Mouse (Mus musculus) stomach, embryonic 14.5 days (tissue): ENCODE data around the gene Ube4a. TPM values are rescaled to one million over a fixed set of nuclear protein-coding genes. Genes with fewer than 3 reads are reported as not detected.
A peak's percentile ranks its signal among the peaks of the same experiment; 100 is the strongest.

Experiments
- ATAC-seq: fragments of 200-750 bp; cut with Nextera tagmentation; 2 replicates; pipeline ENCODE4 v1.8.0; 2017; ENCODE audit warnings: low read depth, moderate TSS enrichment; ENCODE audit not compliant: insufficient number of reproducible peaks, insufficient read depth, low FRiP score
- H3K27ac ChIP-seq: fragments of 300-500 bp; sonication (generic); 2 replicates; pipeline ENCODE4 v1.5.1; 2014; ENCODE audit warnings: mild to moderate bottlenecking, low read length, moderate library complexity, mixed read lengths
- H3K27me3 ChIP-seq: fragments of 300-500 bp; sonication (generic); 2 replicates; pipeline ENCODE4 v1.6.1; 2014; ENCODE audit warnings: low read length, control low read depth, mixed read lengths; ENCODE audit not compliant: control insufficient read depth, insufficient read depth
- H3K36me3 ChIP-seq: fragments of 300-500 bp; sonication (generic); 2 replicates; pipeline ENCODE4 v1.6.1; 2014; ENCODE audit warnings: mild to moderate bottlenecking, control low read depth, low read length, moderate library complexity, mixed read lengths; ENCODE audit not compliant: control insufficient read depth, insufficient read depth
- H3K4me1 ChIP-seq: fragments of 300-500 bp; sonication (generic); 2 replicates; pipeline ENCODE4 v1.6.1; 2014; ENCODE audit warnings: low read length, control low read depth, mixed read lengths; ENCODE audit not compliant: control insufficient read depth, insufficient read depth
- H3K4me2 ChIP-seq: fragments of 300-500 bp; sonication (generic); replicated peaks from 2 replicates; pipeline ENCODE4 v1.6.1; 2014; ENCODE audit warnings: low read depth, low read length, control low read depth
- H3K4me3 ChIP-seq: fragments of 300-500 bp; sonication (generic); 2 replicates; pipeline ENCODE4 v1.5.1; 2014; ENCODE audit warnings: low read depth, low read length, control low read depth
- H3K9ac ChIP-seq: fragments of 300-500 bp; sonication (generic); replicated peaks from 2 replicates; pipeline ENCODE4 v1.6.1; 2014; ENCODE audit warnings: low read depth, mild to moderate bottlenecking, control low read depth, low read length, moderate library complexity, mixed read lengths
- H3K9me3 ChIP-seq: fragments of 300-500 bp; sonication (generic); 2 replicates; pipeline ENCODE4 v1.6.1; 2016; ENCODE audit warnings: low read depth, low read length, control low read depth; ENCODE audit not compliant: control insufficient read depth
- WGBS: fragments of 180-500 bp; shearing (Covaris S2); extraction: QIAGEN DNeasy Blood & Tissue Kit; methylation state at CpG from one replicate; pipeline ENCODE4 v1.1.7; 2014; 5-methylcytosine and 5-hydroxymethylcytosine counted together
- polyA plus RNA-seq: library from polyadenylated mRNA; unstranded; fragments of >200 nt; fragmentation: Nextera tagmentation; extraction: Ambion mirVana; gene quantifications from 2 replicates; pipeline ENCODE4 v1.2.1, GENCODE M21; 2014

The Ube4a gene
- polyA plus RNA-seq, 1 experiment from 2014 or later, result 32.7 TPM

DNA sequence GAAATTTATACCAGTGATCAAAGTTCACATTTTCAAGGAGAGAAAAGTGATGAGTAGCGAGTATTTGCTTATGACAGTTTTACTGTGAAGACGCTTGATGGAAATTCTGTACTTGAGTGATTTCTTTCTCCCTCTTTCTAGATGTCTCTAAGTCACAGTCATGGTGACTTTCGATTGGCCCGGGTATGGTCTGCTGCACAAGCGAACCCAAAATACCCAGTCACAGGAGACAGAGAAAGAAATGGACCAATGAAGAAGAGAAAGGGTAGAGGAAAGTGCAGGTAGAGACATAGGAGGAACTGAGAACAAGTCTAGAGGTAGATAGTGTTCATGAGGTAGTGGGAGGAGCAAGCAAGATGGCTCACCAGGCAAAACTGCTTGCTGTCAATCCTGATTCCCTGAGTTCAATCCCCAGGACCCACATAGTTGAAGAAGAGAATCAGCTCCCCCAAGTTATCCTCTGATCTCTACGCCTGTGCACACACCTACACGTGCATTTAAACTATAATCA, 77.2 kb downstream of the Ube4a start:
- no peak overlapping the region for H3K27ac ChIP-seq
- no peaks in the 10 kb centered on the region for H3K9me3 ChIP-seq
- no peak overlapping the region for H3K9ac ChIP-seq
- ATAC-seq, result no peak
- H3K4me2 ChIP-seq, result no peak overlapping the region
- no peak overlapping the region for H3K4me3 ChIP-seq
- no peaks in the 10 kb centered on the region for H3K27me3 ChIP-seq
- WGBS, result 85% methylated on average over 7 of the region's 7 CpGs
- peaks cover 2% of the 10 kb centered on the region; the same call in 1 of the 2 replicates for H3K4me1 ChIP-seq
- H3K36me3 ChIP-seq, result no peaks in the 10 kb centered on the region

DNA sequence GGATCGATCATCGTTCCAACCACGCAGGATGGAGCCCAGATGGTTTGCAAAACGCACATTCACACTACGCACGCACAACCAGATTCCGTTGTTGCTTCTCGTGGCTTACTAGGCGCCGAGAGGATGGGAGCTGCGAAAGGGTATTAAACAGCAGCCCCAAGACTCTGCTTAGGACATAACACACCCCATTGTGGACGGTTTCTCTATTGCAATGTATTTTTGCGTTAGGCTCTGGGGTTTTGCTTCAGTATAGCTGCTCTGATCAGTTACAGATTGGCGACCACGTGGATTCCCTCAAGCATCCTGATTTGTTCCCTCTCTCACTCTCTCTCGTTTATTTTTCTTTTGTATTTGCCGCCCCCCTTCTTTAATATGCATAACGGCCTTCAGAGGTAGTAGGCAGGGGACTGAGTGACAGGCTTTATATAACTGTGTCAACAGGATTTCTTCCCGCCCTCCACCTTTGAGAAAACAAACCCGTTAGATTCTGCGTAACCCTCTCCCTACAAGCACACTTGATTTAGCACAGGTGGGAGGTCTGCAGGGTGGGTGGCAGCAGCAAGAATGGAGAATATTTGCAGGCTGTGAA, 82.3 kb downstream of the Ube4a start:
- peaks cover 1% of the 10 kb centered on the region; the same call in 1 of the 2 replicates for H3K36me3 ChIP-seq
- H3K27ac ChIP-seq, result peak overlapping the region; percentile 98
- H3K9me3 ChIP-seq, result no peaks in the 10 kb centered on the region
- ATAC-seq, result no peak
- H3K4me1 ChIP-seq, result peaks cover 16% of the 10 kb centered on the region
- H3K27me3 ChIP-seq, result no peaks in the 10 kb centered on the region
- WGBS, result under 1% methylated on average over 21 of the region's 21 CpGs
- 0 out of 2 replicates have a peak overlapping the region, but pooled peaks have one; percentile 54 for H3K9ac ChIP-seq
- peak overlapping the region; percentile 99 for H3K4me3 ChIP-seq
- peak overlapping the region; percentile 97 for H3K4me2 ChIP-seq

GRCm38 (mm10) chr9:44882436-44882980, 82.9 kb downstream of the Ube4a start:
- Histone ChIP-seq H3K27ac (peak overlapping the region; percentile 98), H3K9ac (peak overlapping the region; percentile 54; the same call in 1 of the 2 replicates), H3K9me3 (no peaks in the 10 kb centered on the region), H3K27me3 (no peaks in the 10 kb centered on the region), H3K36me3 (peaks cover 3% of the 10 kb centered on the region; the same call in 1 of the 2 replicates), H3K4me2 (peak overlapping the region; percentile 97), H3K4me1 (peaks cover 22% of the 10 kb centered on the region), H3K4me3 (peak overlapping the region; percentile 99)
- peak; percentile 68 for ATAC-seq
- 1% methylated on average over 26 of the region's 27 CpGs for WGBS

- no peaks in the 10 kb centered on the region for H3K27me3 ChIP-seq
- WGBS, result under 1% methylated on average over 29 of the region's 29 CpGs
- H3K9ac ChIP-seq, result peak overlapping the region; percentile 54
- peak overlapping the region; percentile 99 for H3K4me3 ChIP-seq
- H3K9me3 ChIP-seq, result no peaks in the 10 kb centered on the region
- ATAC-seq, result peak; percentile 69
- H3K4me2 ChIP-seq, result peak overlapping the region; percentile 97
- peak overlapping the region; percentile 98 for H3K27ac ChIP-seq
- H3K36me3 ChIP-seq, result peaks cover 3% of the 10 kb centered on the region; the same call in 1 of the 2 replicates
- H3K4me1 ChIP-seq, result peaks cover 26% of the 10 kb centered on the region
Observed at GRCm38 (mm10) chr9:44881941-44882435, 83.4 kb downstream of the Ube4a start.

- H3K27ac ChIP-seq, result peak within 1 kb of the TSS; percentile 98
- WGBS, result under 1% methylated on average over 51 of the region's 71 CpGs
- peak; percentile 78 for ATAC-seq
- H3K9me3 ChIP-seq, result no peaks in the 10 kb centered on the region
- H3K36me3 ChIP-seq, result peaks cover 3% of the 10 kb centered on the region; the same call in 1 of the 2 replicates
- no peaks in the 10 kb centered on the region for H3K27me3 ChIP-seq
- peak within 1 kb of the TSS; percentile 99 for H3K4me3 ChIP-seq
- H3K4me2 ChIP-seq, result peak within 1 kb of the TSS; percentile 97
- H3K9ac ChIP-seq, result peak within 1 kb of the TSS; percentile 94
- peaks cover 26% of the 10 kb centered on the region for H3K4me1 ChIP-seq
Observed at GRCm38 (mm10) chr9:44881221-44881871, 84.1 kb downstream of the Ube4a start, which contains the start of gene Kmt2a. TSS of gene Kmt2a (minus strand) at chr9:44881296.

- Histone ChIP-seq H3K27me3 (no peaks in the 10 kb centered on the region), H3K27ac (peak overlapping the region; percentile 98), H3K4me1 (peaks cover 26% of the 10 kb centered on the region), H3K9me3 (no peaks in the 10 kb centered on the region), H3K4me2 (peak overlapping the region; percentile 97), H3K9ac (peak overlapping the region; percentile 94), H3K4me3 (peak overlapping the region; percentile 99), H3K36me3 (peaks cover 3% of the 10 kb centered on the region; the same call in 1 of the 2 replicates)
- ATAC-seq, result no peak
- 0% methylated on average over 42 of the region's 44 CpGs for WGBS
Observed at GRCm38 (mm10) chr9:44880309-44881081, 84.9 kb downstream of the Ube4a start.

DNA sequence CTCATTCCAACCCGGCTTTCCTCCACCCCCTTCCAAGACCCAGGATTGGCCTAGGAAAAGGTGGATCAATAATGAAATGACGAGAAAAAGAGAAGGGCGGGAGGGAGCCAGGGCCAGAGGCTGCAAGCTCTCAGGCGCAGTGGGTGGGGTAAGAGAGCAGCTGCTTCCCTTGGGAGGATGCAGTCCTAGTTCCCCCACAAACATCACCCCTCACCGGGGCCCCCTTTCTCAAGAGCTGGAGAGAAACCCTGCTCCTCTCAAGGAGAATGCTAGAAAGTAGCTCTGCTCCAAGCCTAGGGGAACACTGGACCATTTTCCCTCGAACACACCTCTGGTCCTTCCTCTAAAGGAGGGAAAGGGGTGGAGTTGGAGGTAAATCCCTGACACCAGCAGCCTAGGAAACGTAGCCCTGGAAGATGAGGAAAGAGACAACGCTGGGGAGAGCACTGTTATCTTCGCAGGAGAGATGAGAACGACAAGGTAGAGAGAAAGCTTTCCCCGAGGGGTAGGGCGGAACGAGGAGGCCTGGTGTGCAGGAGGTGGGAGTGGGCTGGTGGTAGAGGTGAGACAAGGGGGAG, 85.6 kb downstream of the Ube4a start:
- Histone ChIP-seq H3K36me3 (peaks cover 3% of the 10 kb centered on the region; the same call in 1 of the 2 replicates), H3K4me2 (peak overlapping the region; percentile 97), H3K4me3 (peak overlapping the region; percentile 99), H3K9me3 (no peaks in the 10 kb centered on the region), H3K4me1 (peaks cover 26% of the 10 kb centered on the region), H3K9ac (peak overlapping the region; percentile 94), H3K27me3 (no peaks in the 10 kb centered on the region), H3K27ac (peak overlapping the region; percentile 98; the same call in 1 of the 2 replicates)
- 1% methylated on average over 13 of the region's 13 CpGs for WGBS
- no peak for ATAC-seq
